Mouse (Mus musculus): Measurements from ENCODE around the gene Hpse2. TPM values are rescaled to one million over a fixed set of nuclear protein-coding genes. Genes with fewer than 3 reads are reported as not detected.

Hpse2 gene
- 0.52 TPM for polyA plus RNA-seq (2014; fragmentation: Illumina TruSeq; extraction: RNeasy Lipid Tissue Mini Kit (QIAGEN cat#74804); ENCODE audit: low replicate concordance)

DNA sequence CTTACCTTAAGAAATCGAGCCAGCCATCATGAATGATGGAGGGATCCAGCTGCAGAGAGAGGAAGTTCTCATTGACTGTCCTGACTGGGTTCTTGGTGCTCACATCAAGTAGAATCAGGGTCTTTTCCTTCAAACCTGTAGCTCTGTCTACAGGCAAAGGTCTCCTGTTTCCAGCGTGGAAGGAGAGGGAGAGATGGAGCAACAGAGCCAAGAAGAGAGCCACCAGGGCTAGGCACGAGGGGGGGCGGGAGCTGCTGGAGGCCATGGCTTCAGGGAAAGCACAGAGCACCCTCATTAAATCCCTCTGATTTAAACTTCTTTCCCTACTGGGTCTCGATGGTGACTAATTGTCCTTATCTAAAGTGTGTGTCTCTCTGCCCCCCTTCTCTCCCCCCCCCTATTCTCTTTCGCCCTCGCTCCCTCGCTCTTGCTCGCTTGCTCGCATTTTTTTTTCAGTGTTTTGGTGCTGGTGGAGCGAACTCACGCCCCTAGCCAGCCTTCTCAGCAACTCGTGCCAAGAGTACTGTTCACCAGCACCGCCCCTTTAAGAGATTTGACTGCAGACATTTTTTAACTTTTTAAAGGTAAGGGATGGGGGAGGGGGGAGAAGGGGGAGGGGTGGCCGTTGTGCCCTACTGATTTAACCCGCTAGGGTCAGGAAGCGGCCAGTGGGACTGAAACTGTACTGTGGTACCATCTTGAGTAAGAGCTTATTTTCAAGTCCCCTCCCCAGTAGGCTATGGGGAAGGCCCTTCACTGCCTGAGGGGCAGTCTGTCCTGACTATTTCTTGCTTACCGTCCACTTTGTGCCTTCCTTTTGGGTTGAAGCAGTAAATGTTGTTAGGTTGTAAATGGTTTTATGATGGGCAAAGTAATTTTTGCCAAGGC, at the start of gene Hpse2:
Gene Hpse2, minus strand, starts transcription at position 339 of the 888 bp plus-strand sequence.

DNA sequence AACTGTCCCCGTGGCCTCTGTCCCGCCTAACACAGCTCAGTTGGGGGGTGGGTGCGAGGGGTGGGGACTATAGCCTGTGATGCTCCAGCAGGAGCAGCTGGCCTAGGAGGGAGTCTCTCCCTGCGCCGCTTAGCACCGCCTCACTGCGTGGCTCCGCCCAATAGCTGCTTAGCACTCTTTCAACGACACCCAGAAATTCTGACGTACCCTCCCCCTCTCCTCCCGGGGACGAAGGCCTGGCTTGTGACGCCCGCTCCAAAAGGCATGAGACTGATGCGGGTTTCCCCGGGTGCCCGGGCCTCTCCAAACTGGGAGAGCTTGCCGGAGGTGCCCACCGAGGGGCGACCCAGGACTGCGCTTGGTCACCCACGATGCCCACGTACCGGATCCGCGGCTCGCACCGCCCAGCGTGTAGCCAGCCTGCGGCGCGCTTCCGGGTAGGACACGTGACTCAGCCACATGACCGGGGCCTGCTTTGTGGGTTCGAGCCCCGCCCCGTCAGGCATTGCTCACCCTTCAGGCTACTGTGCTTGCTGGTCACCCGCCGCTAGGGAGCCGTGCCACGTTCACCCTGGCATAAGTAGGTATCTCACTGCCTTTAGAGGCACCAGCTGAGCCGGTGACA, 608.5 kb downstream of the Hpse2 start, which contains the start of gene Hps1:
Gene Hps1, minus strand, starts transcription at position 448 of the 625 bp plus-strand sequence.

DNA sequence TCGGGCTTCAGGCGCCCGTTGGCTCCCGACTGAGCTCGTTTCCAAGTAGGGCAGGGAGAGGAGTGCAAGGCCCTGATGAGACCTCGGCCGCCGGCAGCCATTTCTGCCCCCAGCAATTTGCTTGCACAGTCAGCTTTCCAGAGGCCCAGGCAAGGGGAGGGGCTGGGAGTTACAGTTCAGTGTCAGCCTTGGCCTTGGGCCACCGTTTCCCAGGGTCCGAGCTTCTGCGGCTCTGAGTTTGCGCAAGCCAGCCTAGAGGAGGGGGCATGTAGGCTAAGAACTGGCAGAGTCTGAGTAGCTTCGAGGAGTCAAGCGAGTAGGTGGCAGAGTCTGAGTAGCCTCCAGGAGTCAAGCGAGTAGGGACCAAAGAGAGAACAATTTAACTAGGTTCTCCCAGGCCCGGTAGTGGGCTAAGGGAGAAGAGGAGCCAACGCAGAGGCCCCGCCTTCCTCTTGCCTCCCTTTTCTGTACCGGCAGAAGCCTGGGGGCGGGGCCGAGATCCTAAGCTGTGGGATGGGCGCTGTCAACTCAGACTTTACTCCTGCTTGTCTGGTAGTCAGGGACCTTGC, 635.7 kb downstream of the Hpse2 start, which contains the start of gene Pyroxd2:
Gene Pyroxd2, minus strand, starts transcription at position 413 of the 569 bp plus-strand sequence.

Other genes with a start within 250 kb of the Hpse2 start
- 0.45 TPM for gene Cnnm1, start 52.1 kb upstream of the Hpse2 start, polyA plus RNA-seq (2014; fragmentation: Illumina TruSeq; extraction: RNeasy Lipid Tissue Mini Kit (QIAGEN cat#74804); ENCODE audit: low replicate concordance)
- 10.1 TPM for gene Got1, start 136.2 kb upstream of the Hpse2 start, polyA plus RNA-seq (2014; fragmentation: Illumina TruSeq; extraction: RNeasy Lipid Tissue Mini Kit (QIAGEN cat#74804); ENCODE audit: low replicate concordance)
- 1.5 TPM for gene Nkx2-3, start 224.0 kb upstream of the Hpse2 start, polyA plus RNA-seq (2014; fragmentation: Illumina TruSeq; extraction: RNeasy Lipid Tissue Mini Kit (QIAGEN cat#74804); ENCODE audit: low replicate concordance)